Mouse (Mus musculus) testis, adult 2 months (tissue): ENCODE measurements around the gene Fam43a. TPM values are rescaled to one million over a fixed set of nuclear protein-coding genes. Genes with fewer than 3 reads are reported as not detected.

Source experiments
- H3K27ac ChIP-seq: fragments of 200-500 bp; 2 replicates; pipeline ENCODE4 v1.5.1; 2012; ENCODE audit warnings: low read depth, low read length; ENCODE audit not compliant: control insufficient read depth, insufficient read depth
- H3K27me3 ChIP-seq: fragments of 200-500 bp; 2 replicates; pipeline ENCODE4 v1.6.1; 2012; ENCODE audit warnings: mild to moderate bottlenecking, low read length, moderate library complexity; ENCODE audit not compliant: control insufficient read depth, insufficient read depth
- H3K36me3 ChIP-seq: fragments of 200-500 bp; 2 replicates; pipeline ENCODE4 v1.6.1; 2012; ENCODE audit warnings: mild to moderate bottlenecking, low read length; ENCODE audit not compliant: control insufficient read depth, insufficient read depth
- H3K4me1 ChIP-seq: fragments of 200-500 bp; 2 replicates; pipeline ENCODE4 v1.6.1; 2012; ENCODE audit warnings: low read length; ENCODE audit not compliant: control insufficient read depth, insufficient read depth
- H3K4me3 ChIP-seq: fragments of 200-500 bp; 2 replicates; pipeline ENCODE4 v1.5.1; 2012; ENCODE audit warnings: low read depth, mild to moderate bottlenecking, low read length, moderate library complexity, mixed read lengths; ENCODE audit not compliant: control insufficient read depth
- CTCF ChIP-seq: fragments of 200-500 bp; IDR thresholded peaks from 2 replicates; pipeline ENCODE4 v1.5.1; 2012; ENCODE audit warnings: low read depth, mild to moderate bottlenecking, inconsistent platforms, low read length, moderate library complexity; ENCODE audit not compliant: control insufficient read depth, insufficient read depth, insufficient replicate concordance
- POLR2A ChIP-seq: fragments of 200-500 bp; IDR thresholded peaks from 2 replicates; pipeline ENCODE4 v1.6.1; 2012; ENCODE audit warnings: low read depth, mild to moderate bottlenecking, inconsistent platforms, low read length, moderate library complexity; ENCODE audit not compliant: control insufficient read depth
- polyA plus RNA-seq: library from polyadenylated mRNA; depleted of rRNA; stranded (reverse); fragments of >200 nt; gene quantifications from 2 replicates; pipeline ENCODE4 v1.2.3, GENCODE M21; 2012; rRNA removed

The Fam43a gene
- polyA plus RNA-seq, 1 experiment, result 0.35 TPM

- H3K36me3 ChIP-seq, result no peaks in the 10 kb centered on the region
Observed at GRCm38 (mm10) chr16:30646856-30647255, 47.3 kb downstream of the Fam43a start.

GRCm38 (mm10) chr16:30651292-30651691 lies 51.8 kb downstream of the Fam43a start:
- peaks cover under 1% of the 10 kb centered on the region; the same call in 1 of the 2 replicates for H3K4me1 ChIP-seq
- H3K27ac ChIP-seq, result no peak overlapping the region
- no peak overlapping the region for H3K4me3 ChIP-seq
- H3K27me3 ChIP-seq, result no peaks in the 10 kb centered on the region
- no peak for TF ChIP-seq CTCF
- TF ChIP-seq POLR2A, result no peak
- H3K36me3 ChIP-seq, result no peaks in the 10 kb centered on the region

More at GRCm38 (mm10) chr16:30646856-30647255, 47.3 kb downstream of the Fam43a start:
- Histone ChIP-seq H3K27me3 (no peaks in the 10 kb centered on the region), H3K4me1 (no peaks in the 10 kb centered on the region), H3K27ac (no peak overlapping the region), H3K4me3 (no peak overlapping the region)
- TF ChIP-seq CTCF (no peak), POLR2A (no peak)

Other genes starting within 250 kb of the Fam43a start
- gene Atp13a3, start 193.7 kb upstream of the Fam43a start, polyA plus RNA-seq, result 6.6 and 8.9 TPM in 2 replicates
- 1.2 and 1.7 TPM in 2 replicates for gene Tmem44, start 48.9 kb upstream of the Fam43a start, polyA plus RNA-seq
- gene Lsg1, start 12.1 kb upstream of the Fam43a start, polyA plus RNA-seq, result 11.2 and 11.9 TPM in 2 replicates